Mouse (Mus musculus): ENCODE measurements around the gene Myh9.

- TF ChIP-seq POLR2A (IDR thresholded peaks at IDR 0.05; ENCODE audit: insufficient read depth, low read depth, low read length) (no peak), CTCF (IDR thresholded peaks at IDR 0.05; ENCODE audit: insufficient read depth, low read depth, low read length) (no peak)
Observed at GRCm38 (mm10) chr15:77833083-77833482, 8.9 kb downstream of the Myh9 start.

Measured in olfactory bulb, adult 2 months (tissue).